Mouse (Mus musculus) cerebellum, adult 9-11 months (tissue): ENCODE data around the gene Prkce.

ENCODE experiments used
- DNase-seq: peaks from one replicate; pipeline ENCODE4 v3.0.0; 2022

The Prkce gene

GRCm38 (mm10) chr17:86420646-86421338 lies 253.2 kb downstream of the Prkce start:
- DNase-seq = no peak

- no peak for DNase-seq
Measured at GRCm38 (mm10) chr17:86422023-86422422, 254.4 kb downstream of the Prkce start.

GRCm38 (mm10) chr17:86429877-86430276 lies 262.3 kb downstream of the Prkce start:
- no peak for DNase-seq

GRCm38 (mm10) chr17:86433117-86433516 lies 265.5 kb downstream of the Prkce start:
- no peak for DNase-seq

DNA sequence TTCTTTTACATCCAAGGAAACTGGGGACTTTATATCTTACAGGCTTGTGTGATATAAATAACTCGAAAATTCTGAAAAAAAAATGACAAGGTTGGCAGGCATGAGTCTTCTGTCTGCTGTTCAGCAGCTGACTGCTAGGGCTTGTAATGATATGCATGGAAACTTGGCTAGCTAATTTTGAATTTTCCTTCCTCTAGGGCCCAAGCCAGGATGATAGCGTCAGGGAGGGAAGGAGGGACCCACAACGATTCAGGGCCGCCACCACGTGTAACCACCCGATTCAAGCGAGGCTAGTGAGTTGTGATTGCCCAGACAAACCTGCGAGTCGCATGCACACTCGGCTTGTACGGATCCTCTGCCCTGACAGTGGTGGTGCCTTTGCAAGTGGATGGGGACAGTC lies 266.2 kb downstream of the Prkce start:
- no peak for DNase-seq

DNA sequence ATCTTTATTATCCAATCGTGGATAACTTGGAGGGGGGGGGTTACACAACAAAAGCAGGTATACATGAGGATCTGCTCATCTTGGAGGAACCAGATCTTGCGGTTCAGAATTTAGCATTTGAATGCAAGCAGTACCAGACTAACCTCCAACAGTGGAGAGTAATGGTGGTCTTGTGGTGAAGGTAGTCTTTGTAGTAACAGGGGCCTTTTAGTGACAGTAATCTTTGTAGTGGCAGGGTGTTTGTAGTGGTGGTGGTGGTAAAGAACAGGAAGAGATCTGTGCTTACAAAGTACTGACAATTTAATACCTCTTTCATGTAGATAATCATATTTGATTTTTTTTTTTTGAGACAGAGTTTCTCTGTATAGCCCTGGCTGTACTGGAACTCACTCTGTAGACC lies 267.2 kb downstream of the Prkce start:
- no peak for DNase-seq

DNA sequence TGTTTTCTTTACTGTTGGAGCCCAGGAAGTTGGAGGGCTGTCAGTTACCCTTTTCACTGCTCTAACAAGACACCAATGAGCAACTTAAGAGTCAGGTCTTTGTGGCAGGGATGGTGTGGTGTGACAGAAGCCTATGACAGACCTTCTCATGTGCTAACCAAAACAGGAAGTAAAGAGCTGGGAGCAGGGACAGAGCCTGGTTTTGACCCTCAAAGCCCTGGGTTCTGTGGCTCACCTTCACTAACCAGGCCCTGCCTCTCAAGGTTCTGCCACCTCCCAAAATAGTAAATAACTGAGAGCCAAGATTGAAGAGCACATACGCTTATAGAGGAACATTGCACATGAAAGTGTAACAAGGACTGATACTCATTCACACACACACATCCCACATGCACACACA lies 268.0 kb downstream of the Prkce start:
- no peak for DNase-seq

DNA sequence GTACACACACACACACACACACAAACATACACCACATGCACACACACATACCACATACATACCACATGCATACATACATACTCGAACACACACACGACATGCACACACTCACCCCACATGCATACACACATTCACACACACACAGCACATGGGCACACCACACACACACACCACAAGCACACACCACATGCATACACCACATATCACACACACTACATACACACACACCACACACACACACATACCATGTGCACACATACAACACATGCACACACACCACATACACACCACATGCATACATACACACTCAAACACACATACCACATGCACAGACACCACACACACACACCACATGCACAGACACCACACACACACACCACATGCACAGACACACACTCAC lies 268.4 kb downstream of the Prkce start:
- DNase-seq = no peak

DNA sequence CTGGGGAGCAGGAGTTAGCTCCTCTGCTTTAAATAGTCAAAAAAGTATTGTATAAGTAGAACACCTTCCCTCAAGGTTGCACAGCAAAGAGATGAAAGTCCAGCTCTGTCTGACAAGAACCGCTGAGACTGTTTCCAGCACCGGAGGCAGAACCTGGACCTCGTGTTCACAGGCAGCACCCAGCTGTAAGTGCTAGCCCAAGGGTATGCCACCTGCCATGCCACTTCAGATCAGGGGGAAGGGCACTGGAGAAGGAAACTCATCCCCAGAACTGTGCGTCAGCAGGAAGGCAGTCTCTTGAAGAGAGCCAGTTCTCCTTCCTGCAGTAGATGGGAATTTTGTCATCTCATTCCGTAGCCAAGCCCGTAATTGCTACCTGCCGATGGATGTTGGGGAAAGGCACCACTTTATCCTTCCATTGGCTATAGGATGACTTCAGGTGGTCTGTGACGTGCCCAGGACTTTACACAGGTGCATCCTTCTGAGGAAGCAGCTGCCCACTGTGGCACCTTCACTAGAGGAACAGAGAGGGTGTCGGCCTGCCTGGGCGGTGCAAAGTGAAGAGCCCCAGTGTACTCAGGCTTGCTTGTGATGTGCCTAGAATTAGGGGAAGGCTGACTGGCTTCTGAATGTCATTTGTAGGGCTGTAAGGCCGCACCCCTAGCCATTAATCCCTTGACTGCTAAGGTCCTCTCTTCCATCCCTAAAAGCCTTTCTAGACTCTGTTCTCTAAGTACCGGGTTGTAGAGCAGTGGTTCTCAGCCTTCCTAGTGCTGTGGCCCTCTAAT lies 269.2 kb downstream of the Prkce start:
- DNase-seq = no peak

DNA sequence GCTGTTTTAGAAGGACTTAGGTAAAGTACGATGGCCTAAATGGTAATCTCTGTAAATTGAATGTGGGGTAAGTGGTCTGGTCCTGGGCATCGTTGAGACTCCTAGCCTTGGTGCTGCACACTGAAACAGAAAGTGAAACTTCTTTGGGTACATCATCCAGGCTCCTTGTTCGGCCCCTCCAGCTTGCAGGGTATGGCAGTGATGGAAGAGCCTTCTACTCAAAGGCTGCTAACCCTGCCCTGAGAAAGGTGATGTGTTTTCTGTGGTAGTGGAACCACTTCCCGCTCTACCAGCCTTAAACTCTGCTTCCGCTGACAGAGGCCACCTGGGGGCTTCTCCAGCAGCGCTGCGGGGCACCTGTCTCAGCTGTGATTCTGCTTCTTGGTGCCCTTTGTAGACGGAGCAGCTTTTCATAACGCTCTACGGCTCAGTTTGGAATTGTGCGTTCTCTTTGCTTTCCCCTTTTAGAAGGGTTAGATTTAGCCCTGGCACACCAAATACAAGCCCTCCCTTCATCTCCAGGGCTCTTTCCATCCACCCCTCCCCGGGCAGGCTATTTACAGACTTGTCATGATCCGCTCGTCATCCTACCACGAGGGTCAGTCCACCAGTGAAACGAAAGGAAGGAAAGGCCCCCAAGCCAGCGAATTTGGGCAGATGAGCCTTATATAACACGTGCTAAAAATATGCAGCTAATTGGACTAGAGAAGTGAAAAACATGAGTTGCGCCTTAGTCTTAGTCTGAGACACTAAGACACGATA lies 270.1 kb downstream of the Prkce start:
- peak; percentile 80 for DNase-seq

DNA sequence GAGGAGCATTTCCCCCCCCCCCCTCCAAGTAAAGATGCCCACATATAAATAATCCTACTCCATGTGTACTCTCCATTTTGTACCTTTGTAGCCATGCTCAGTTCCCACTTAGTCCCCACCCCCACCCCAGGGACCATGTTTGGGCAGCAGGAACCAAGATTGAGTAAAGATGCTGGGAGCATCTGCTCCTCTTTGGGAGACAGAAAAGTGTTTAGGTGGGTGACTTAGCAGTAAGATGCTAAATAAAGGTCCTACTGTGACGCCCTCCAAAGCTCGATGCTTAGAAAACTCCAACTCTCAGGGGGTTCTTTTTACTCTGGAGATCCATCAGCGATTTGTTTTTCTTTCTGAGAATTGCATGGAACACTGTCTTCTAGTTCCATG lies 270.7 kb downstream of the Prkce start:
- no peak for DNase-seq

- DNase-seq = no peak
Measured at GRCm38 (mm10) chr17:86438763-86439162, 271.2 kb downstream of the Prkce start.

DNA sequence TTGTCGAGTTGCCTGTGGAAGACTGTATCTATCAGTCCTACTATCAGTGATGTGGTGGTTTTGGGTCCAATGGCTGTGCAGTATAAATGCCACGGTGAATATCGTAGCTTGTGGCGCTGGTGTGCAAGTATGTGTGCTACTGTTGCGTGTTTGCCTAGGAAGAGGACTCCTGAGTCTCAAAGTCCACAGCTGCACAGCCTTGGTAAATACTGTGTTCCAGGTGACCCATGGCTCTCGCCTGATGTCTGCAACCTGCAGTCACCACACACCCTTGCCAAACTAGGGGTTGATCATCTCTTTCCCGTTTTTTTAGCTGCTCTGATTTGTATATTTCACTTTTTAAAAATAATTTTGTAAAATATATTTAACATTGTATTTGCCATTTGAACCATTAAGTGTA lies 273.5 kb downstream of the Prkce start:
- no peak for DNase-seq

DNA sequence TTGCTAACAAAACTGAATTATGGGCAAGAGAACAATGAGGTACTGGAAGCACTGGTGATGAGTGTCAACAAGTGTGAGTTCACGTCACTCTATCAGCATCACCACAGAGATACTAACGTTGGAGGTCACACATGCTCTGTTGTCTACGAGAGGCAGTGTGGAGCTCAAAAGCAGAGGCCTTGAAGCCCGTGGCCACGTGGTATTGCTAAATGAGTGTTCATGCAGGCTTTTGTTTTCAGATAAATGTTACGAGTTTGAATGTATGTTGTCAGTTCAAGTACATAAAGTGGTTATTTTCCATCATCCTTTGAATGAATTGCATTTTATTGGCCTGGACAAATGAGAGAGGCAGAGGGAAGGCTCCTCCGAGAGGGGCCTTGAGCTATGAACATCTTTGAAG lies 276.3 kb downstream of the Prkce start:
- no peak for DNase-seq

DNA sequence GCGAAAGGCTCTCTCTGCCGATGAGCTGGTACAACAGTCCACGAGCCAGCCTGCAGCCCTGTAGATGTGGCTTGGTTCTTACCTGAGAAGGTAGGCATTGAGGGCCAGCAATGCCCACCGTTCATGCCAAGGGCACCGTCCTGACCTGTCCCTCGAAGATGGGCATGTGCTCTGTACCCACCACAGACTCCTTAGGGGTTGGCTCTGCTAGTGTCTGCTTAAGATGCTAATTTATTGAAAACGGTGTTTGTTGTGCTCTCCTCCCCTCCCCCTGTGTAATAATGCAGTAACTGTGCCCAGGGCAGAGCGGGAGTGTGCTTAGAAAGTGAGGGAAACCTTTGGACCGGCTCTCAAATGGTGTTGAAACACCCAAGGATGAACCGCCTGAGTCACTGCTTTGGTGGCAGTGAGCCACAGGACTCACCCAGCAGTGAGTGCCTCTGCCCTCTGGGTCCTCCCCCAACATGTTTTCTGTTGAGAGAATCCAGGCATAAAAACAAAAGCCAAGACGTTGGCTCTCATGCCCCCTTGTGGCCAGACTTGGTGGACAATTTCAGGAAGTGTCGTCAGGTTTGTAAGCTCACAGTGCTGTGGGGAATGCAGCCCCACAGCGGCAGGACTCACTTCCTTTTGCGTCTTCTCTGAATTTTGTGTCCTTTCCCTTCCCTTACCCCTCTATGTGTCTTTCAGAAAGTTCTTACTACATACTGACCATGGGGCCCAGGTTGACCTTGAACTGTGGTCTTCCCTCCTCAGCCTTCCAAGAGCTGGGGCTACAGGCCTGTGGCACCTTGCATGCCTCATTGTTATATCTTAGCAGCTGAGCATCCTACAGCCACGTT lies 277.2 kb downstream of the Prkce start:
- peak; percentile 89 for DNase-seq

DNA sequence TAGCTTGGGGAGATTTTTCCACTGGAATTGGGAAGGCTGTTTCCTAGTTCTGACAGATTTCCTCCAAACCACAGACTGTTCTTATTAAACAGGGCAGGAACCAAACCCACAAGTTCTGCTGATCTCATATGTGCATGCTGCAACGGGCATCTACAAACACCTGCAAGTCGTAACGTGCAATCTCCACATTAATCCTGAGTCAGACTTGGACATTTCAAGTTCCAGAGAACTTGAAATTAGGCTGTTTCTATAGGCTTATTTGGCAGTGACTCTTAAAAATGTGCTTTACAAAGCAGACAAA lies 277.8 kb downstream of the Prkce start:
- no peak for DNase-seq

- DNase-seq = no peak
Measured at GRCm38 (mm10) chr17:86445900-86446299, 278.3 kb downstream of the Prkce start.

GRCm38 (mm10) chr17:86447101-86447598 lies 279.6 kb downstream of the Prkce start:
- no peak for DNase-seq

DNA sequence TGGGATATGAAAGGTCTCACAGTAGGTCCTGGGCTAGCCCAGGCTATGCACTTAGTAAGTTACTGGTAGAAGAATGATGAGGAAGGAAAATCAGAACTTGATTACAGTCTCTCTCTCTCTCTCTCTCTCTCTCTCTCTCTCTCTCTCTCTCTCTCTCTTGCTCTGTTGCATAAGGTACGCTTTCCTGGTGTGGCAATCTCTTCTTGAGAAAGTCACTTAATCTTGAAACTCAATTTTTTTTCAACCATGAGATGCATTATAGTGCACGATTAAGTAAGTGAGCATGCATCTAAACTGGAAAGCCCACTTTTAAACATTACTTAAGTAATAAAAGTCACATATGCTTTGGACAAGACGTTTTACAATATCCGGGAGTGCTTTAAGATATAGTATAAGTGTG lies 285.3 kb downstream of the Prkce start:
- no peak for DNase-seq

GRCm38 (mm10) chr17:86453673-86454350 lies 286.2 kb downstream of the Prkce start:
- DNase-seq = no peak

GRCm38 (mm10) chr17:86454351-86454706 lies 286.7 kb downstream of the Prkce start:
- DNase-seq = no peak

- DNase-seq = no peak
Measured at GRCm38 (mm10) chr17:86456512-86456911, 288.9 kb downstream of the Prkce start.
